Mouse (Mus musculus): ENCODE results near the gene Syt12.

DNA sequence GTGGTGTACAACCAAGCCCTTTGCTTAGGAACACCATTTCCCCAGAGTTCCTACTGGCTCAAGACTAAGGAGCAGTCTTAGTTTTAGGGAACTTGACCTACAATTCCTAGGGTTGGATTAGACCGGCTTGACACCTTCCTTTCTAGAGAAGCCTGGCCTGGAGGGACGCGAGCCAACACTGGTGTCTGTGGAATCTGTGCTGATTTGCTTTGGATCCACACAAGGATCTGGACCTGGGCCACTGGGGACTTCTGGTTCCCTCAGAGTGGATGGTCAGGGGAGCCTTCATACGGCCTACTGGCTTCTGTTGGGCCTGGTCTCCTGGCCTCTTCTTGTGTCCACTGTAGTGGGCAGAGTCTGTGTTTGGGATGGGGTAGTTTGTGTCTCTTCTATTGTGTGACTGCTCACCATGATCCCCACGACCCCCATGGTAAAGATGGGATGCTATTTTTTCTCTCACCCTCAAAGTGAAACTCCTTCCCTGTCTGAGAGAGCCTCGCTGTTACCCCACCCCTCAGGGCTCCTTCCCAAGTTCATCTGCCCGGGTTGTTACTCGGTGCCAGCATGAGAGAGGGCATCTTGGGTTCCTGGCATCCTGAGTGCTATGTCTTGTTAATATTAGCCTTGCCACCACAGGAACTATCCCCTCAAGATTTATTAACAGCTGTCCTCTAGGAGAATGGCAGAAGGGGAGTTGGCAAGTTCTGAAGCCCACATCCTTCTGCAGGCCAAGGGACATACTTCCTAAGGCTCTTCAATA lies 30.4 kb downstream of the Syt12 start:
- no peak for TF ChIP-seq MAX (IDR thresholded peaks at IDR 0.05)
- TF ChIP-seq CTCF (IDR thresholded peaks at IDR 0.05; ENCODE audit: control insufficient read depth, insufficient read depth, insufficient read length), result no peak
- no peak for TF ChIP-seq MYOD1 (IDR thresholded peaks at IDR 0.05; ENCODE audit: control insufficient read depth, insufficient read length, low read depth)

All from C2C12 (cell line).